Mouse (Mus musculus): ENCODE data around the gene Fancg. TPM values are rescaled to one million over a fixed set of nuclear protein-coding genes. Genes with fewer than 3 reads are reported as not detected.
A peak's percentile ranks its signal among the peaks of the same experiment; 100 is the strongest.

Fancg gene
- polyA plus RNA-seq, 1 experiment from 2014 or later = 22.3 TPM

GRCm38 (mm10) chr4:43044673-43045072, 34.4 kb upstream of the Fancg start:
- no peak for ATAC-seq (ENCODE audit: insufficient number of reproducible peaks, low FRiP score, low TSS enrichment, low read depth)
- H3K27ac ChIP-seq (replicated peaks) = peak overlapping the region; percentile 75

GRCm38 (mm10) chr4:43043644-43044357, 33.5 kb upstream of the Fancg start:
- Histone ChIP-seq H3K4me3 (replicated peaks) (peak overlapping the region; percentile 11; the same call in 1 of the 2 replicates), H3K9ac (no peak overlapping the region), H3K27me3 (no peaks in the 10 kb centered on the region), H3K4me1 (peaks cover 34% of the 10 kb centered on the region), H3K9me3 (replicated peaks) (no peaks in the 10 kb centered on the region), H3K27ac (replicated peaks) (peak overlapping the region; percentile 75), H3K4me2 (replicated peaks) (peak overlapping the region; percentile 63), H3K36me3 (no peaks in the 10 kb centered on the region)
- WGBS = 19% methylated on average over 7 of the region's 7 CpGs
- peak; percentile 5; the same call in 1 of the 2 replicates for ATAC-seq (ENCODE audit: insufficient number of reproducible peaks, low FRiP score, low TSS enrichment, low read depth)

More at GRCm38 (mm10) chr4:43044673-43045072, 34.4 kb upstream of the Fancg start:
- H3K4me1 ChIP-seq = peaks cover 26% of the 10 kb centered on the region
- no peaks in the 10 kb centered on the region for H3K27me3 ChIP-seq
- H3K4me2 ChIP-seq (replicated peaks) = peak overlapping the region; percentile 63
- 18% methylated on average over 4 of the region's 4 CpGs for WGBS
- peak overlapping the region; percentile 40; the same call in 1 of the 2 replicates for H3K9ac ChIP-seq
- peak overlapping the region; percentile 65 for H3K4me3 ChIP-seq (replicated peaks)
- H3K9me3 ChIP-seq (replicated peaks) = no peaks in the 10 kb centered on the region
- no peaks in the 10 kb centered on the region for H3K36me3 ChIP-seq

GRCm38 (mm10) chr4:43040881-43041547, 30.7 kb upstream of the Fancg start:
- Histone ChIP-seq H3K27ac (replicated peaks) (peak overlapping the region; percentile 48; the same call in 1 of the 2 replicates), H3K4me2 (replicated peaks) (no peak overlapping the region), H3K4me1 (peaks cover 32% of the 10 kb centered on the region), H3K9me3 (replicated peaks) (no peaks in the 10 kb centered on the region), H3K4me3 (replicated peaks) (no peak overlapping the region), H3K36me3 (0 out of 2 replicates have a peak, but pooled peaks cover 4% of the 10 kb centered on the region), H3K9ac (no peak overlapping the region), H3K27me3 (no peaks in the 10 kb centered on the region)
- ATAC-seq (ENCODE audit: insufficient number of reproducible peaks, low FRiP score, low TSS enrichment, low read depth) = no peak
- 82% methylated on average over 9 of the region's 9 CpGs for WGBS

- peak; percentile 99 for ATAC-seq (ENCODE audit: insufficient number of reproducible peaks, low FRiP score, low TSS enrichment, low read depth)
Observed at GRCm38 (mm10) chr4:43040114-43040572, 29.8 kb upstream of the Fancg start.

GRCm38 (mm10) chr4:43039609-43040008, 29.3 kb upstream of the Fancg start:
- H3K27ac ChIP-seq (replicated peaks) = peak overlapping the region; percentile 61
- H3K36me3 ChIP-seq = peaks cover 16% of the 10 kb centered on the region; the same call in 1 of the 2 replicates
- H3K9me3 ChIP-seq (replicated peaks) = no peaks in the 10 kb centered on the region
- peak overlapping the region; percentile 39 for H3K9ac ChIP-seq
- WGBS = 2% methylated on average over 11 of the region's 11 CpGs
- H3K4me3 ChIP-seq (replicated peaks) = peak overlapping the region; percentile 57
- H3K4me2 ChIP-seq (replicated peaks) = peak overlapping the region; percentile 75
- peaks cover 26% of the 10 kb centered on the region for H3K4me1 ChIP-seq
- ATAC-seq (ENCODE audit: insufficient number of reproducible peaks, low FRiP score, low TSS enrichment, low read depth) = no peak
- no peaks in the 10 kb centered on the region for H3K27me3 ChIP-seq

More at GRCm38 (mm10) chr4:43040114-43040572, 29.8 kb upstream of the Fancg start:
- Histone ChIP-seq H3K9me3 (replicated peaks) (no peaks in the 10 kb centered on the region), H3K27ac (replicated peaks) (peak overlapping the region; percentile 61), H3K4me3 (replicated peaks) (peak overlapping the region; percentile 57), H3K9ac (peak overlapping the region; percentile 39), H3K4me1 (peaks cover 32% of the 10 kb centered on the region), H3K36me3 (peaks cover 12% of the 10 kb centered on the region; the same call in 1 of the 2 replicates), H3K4me2 (replicated peaks) (peak overlapping the region; percentile 75), H3K27me3 (no peaks in the 10 kb centered on the region)
- under 1% methylated on average over 25 of the region's 25 CpGs for WGBS

GRCm38 (mm10) chr4:43038567-43039495, 28.5 kb upstream of the Fancg start:
- H3K27me3 ChIP-seq = no peaks in the 10 kb centered on the region
- H3K27ac ChIP-seq (replicated peaks) = peak overlapping the region; percentile 61
- no peak for ATAC-seq (ENCODE audit: insufficient number of reproducible peaks, low FRiP score, low TSS enrichment, low read depth)
- 50% methylated on average over 15 of the region's 15 CpGs for WGBS
- peaks cover 18% of the 10 kb centered on the region for H3K4me1 ChIP-seq
- peak overlapping the region; percentile 39 for H3K9ac ChIP-seq
- H3K4me3 ChIP-seq (replicated peaks) = peak overlapping the region; percentile 57
- H3K4me2 ChIP-seq (replicated peaks) = peak overlapping the region; percentile 75
- H3K36me3 ChIP-seq = peaks cover 23% of the 10 kb centered on the region
- H3K9me3 ChIP-seq (replicated peaks) = no peaks in the 10 kb centered on the region

- no peak overlapping the region for H3K4me2 ChIP-seq (replicated peaks)
- H3K9ac ChIP-seq = no peak overlapping the region
- H3K4me1 ChIP-seq = peaks cover 16% of the 10 kb centered on the region
- no peak overlapping the region for H3K27ac ChIP-seq (replicated peaks)
- ATAC-seq (ENCODE audit: insufficient number of reproducible peaks, low FRiP score, low TSS enrichment, low read depth) = no peak
- H3K9me3 ChIP-seq (replicated peaks) = no peaks in the 10 kb centered on the region
- peaks cover 32% of the 10 kb centered on the region for H3K36me3 ChIP-seq
- WGBS = 69% methylated on average over 4 of the region's 4 CpGs
- H3K4me3 ChIP-seq (replicated peaks) = no peak overlapping the region
- no peaks in the 10 kb centered on the region for H3K27me3 ChIP-seq
Observed at GRCm38 (mm10) chr4:43037860-43038566, 27.7 kb upstream of the Fancg start.

- Histone ChIP-seq H3K27me3 (no peaks in the 10 kb centered on the region), H3K4me2 (replicated peaks) (no peak overlapping the region), H3K9ac (no peak overlapping the region), H3K36me3 (peaks cover 32% of the 10 kb centered on the region), H3K27ac (replicated peaks) (no peak overlapping the region), H3K9me3 (replicated peaks) (no peaks in the 10 kb centered on the region), H3K4me3 (replicated peaks) (no peak overlapping the region), H3K4me1 (peaks cover 23% of the 10 kb centered on the region)
- no peak for ATAC-seq (ENCODE audit: insufficient number of reproducible peaks, low FRiP score, low TSS enrichment, low read depth)
- WGBS = 88% methylated on average over 10 of the region's 10 CpGs
Observed at GRCm38 (mm10) chr4:43036356-43036755, 26.1 kb upstream of the Fancg start.

GRCm38 (mm10) chr4:43035851-43036250, 25.5 kb upstream of the Fancg start:
- Histone ChIP-seq H3K4me1 (peaks cover 21% of the 10 kb centered on the region), H3K4me2 (replicated peaks) (no peak overlapping the region), H3K9me3 (replicated peaks) (no peaks in the 10 kb centered on the region), H3K27me3 (no peaks in the 10 kb centered on the region), H3K9ac (no peak overlapping the region), H3K4me3 (replicated peaks) (no peak overlapping the region), H3K27ac (replicated peaks) (no peak overlapping the region), H3K36me3 (peaks cover 32% of the 10 kb centered on the region)
- 83% methylated on average over 6 of the region's 6 CpGs for WGBS
- no peak for ATAC-seq (ENCODE audit: insufficient number of reproducible peaks, low FRiP score, low TSS enrichment, low read depth)

GRCm38 (mm10) chr4:43033481-43033880, 23.2 kb upstream of the Fancg start:
- H3K36me3 ChIP-seq = peaks cover 47% of the 10 kb centered on the region

More at GRCm38 (mm10) chr4:43033481-43033880, 23.2 kb upstream of the Fancg start:
- H3K4me1 ChIP-seq = peaks cover 23% of the 10 kb centered on the region
- H3K9ac ChIP-seq = no peak overlapping the region
- no peaks in the 10 kb centered on the region for H3K27me3 ChIP-seq
- H3K9me3 ChIP-seq (replicated peaks) = no peaks in the 10 kb centered on the region
- WGBS = 84% methylated on average over 14 of the region's 14 CpGs
- ATAC-seq (ENCODE audit: insufficient number of reproducible peaks, low FRiP score, low TSS enrichment, low read depth) = no peak
- H3K4me3 ChIP-seq (replicated peaks) = no peak overlapping the region
- H3K27ac ChIP-seq (replicated peaks) = no peak overlapping the region
- H3K4me2 ChIP-seq (replicated peaks) = no peak overlapping the region

All from embryonic facial prominence, embryonic 15.5 days (tissue).